Mouse (Mus musculus): ENCODE measurements around the gene Hist1h2bm. TPM values are rescaled to one million over a fixed set of nuclear protein-coding genes. Genes with fewer than 3 reads are reported as not detected.

Gene Hist1h2bm
- total RNA-seq, 1 experiment from 2014 or later = 228 TPM

DNA sequence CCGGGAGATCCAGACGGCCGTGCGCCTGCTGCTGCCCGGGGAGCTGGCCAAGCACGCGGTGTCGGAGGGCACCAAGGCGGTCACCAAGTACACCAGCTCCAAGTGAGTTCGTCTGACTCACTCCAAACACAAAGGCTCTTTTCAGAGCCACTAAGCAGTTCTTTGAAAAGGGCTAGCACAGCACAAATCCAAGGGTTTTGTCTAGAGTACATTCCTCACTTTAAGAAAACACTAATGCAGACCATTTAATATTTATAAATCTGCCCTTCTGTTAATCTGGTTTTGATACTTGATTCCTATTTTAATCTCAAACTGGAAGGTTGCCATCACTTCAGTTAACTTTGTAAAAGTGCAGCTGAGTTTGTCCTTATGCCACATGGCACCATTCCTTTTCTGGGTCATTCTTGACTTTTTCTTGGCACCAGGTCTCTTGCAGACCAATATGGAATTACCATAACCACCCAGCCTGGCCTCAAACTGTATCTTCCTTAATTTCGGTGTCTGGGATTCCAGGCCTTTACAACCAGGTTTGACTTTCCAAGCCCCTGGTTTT lies 605 bp downstream of the Hist1h2bm start:
- ATAC-seq (replicated peaks in 1 of 2; ENCODE audit: insufficient read depth in 1 of 2, low FRiP score in 2 of 2, low TSS enrichment in 1 of 2, low read depth in 1 of 2, poor library complexity in 2 of 2, severe bottlenecking in 2 of 2) = no peak

DNA sequence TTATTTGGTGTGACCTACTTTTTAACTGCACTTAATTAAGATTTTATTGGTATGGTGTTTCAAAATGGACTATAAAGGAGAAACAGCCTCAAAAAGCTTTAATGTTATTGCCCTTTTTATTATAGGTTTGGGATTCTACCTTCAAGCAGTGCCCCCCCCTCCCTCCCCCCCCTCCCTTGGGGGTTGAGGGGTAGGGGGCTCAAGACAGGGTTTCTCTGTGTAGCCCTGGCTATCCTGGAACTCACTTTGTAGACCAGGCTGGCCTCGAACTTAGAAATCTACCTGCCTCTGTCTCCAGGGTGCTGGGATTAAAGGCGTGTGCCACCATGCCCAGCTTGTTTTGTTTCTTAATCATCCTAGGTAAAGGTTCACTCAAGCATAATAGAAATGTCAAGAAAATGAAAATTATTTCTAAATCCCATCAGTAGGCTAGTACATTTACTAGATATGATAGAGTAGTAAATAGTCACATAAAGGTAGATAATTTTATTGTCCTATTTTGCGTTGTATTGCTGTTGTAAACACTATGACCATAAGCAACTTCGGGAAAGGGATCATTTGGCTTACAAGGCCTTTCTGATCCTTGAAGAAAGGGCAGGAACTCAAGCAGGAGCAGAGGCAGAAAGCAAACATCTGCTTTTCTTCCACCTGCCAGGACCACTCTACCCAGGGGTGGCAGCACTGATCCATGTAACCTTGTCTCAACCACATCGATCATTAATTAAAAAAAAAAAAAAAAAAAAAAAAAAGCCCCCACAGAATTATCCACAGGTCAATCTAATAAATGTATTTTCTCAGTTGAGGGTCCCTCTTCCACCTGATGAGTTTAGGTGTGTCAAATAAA lies 1.4 kb downstream of the Hist1h2bm start:
- ATAC-seq (replicated peaks in 1 of 2; ENCODE audit: insufficient read depth in 1 of 2, low FRiP score in 2 of 2, low TSS enrichment in 1 of 2, low read depth in 1 of 2, poor library complexity in 2 of 2, severe bottlenecking in 2 of 2) = no peak

DNA sequence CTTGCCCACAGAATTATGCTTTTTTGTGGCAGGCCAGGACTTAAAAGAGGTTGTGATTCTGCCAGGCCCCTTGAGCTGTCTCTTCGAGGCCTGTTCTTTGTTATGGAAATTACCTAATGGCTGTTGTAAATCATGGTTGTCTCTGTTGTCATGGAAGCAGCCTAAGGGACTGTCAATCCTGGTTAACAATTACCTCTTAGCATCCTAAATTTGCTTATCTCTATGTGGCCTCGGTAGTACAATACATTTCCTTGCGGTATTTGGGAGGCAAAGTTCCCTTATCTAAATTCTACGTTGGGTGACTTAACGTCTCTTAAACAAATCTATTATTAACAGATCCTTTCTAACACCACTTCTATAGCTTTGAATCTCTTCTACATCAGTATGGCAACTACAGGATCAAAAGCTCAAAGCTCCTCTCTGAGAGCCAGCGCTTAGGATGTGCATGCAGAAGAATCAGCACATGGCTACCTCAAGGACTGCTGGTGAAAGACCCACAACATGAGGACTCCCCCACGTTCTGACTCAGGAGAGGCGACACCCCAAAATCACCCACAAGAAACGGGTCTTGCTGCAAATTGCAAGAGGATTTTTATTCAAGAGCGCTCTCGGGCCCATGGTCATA lies 6.2 kb downstream of the Hist1h2bm start:
- ATAC-seq (replicated peaks in 1 of 2; ENCODE audit: insufficient read depth in 1 of 2, low FRiP score in 2 of 2, low TSS enrichment in 1 of 2, low read depth in 1 of 2, poor library complexity in 2 of 2, severe bottlenecking in 2 of 2) = no peak

DNA sequence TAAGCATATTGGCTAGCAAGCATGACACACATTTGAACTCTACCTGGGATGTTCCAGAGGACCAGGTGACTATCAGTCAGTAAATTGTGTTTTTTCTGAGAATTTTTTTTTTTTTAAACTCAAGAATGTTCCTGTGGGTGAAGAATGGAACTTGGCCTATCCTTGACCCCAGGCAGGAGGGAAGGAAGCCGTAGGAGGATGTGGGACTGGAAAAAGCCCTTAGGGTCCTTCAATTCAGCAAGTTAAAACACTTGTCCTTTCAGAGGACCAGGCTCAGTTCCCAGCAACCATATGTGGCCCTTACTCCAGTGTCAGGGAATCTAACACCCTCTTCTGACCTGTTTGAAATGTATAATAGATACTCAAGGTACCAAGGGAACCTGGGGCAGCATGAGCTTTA lies 7.7 kb downstream of the Hist1h2bm start:
- no peak for ATAC-seq (replicated peaks in 1 of 2; ENCODE audit: insufficient read depth in 1 of 2, low FRiP score in 2 of 2, low TSS enrichment in 1 of 2, low read depth in 1 of 2, poor library complexity in 2 of 2, severe bottlenecking in 2 of 2)

DNA sequence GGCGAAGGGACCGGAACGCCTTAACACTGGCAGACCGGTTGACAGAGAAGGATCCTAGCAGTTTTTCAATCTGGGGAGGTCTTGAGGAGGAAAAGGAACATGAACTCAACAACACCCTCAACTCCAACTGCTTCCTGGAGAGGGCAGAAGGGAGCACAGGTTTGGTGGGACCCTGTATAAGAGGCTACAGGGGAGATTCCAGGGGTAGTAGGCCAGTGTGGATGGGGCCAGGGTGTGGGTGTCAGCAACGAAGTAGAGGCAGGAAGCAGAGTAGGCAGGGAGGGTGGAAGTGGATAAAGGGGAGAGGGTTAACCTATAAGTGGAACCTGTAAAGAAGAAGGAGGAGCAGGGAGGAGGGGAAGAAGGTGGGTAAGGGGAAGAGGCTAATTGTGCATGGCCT lies 11.6 kb downstream of the Hist1h2bm start:
- ATAC-seq (replicated peaks in 1 of 2; ENCODE audit: insufficient read depth in 1 of 2, low FRiP score in 2 of 2, low TSS enrichment in 1 of 2, low read depth in 1 of 2, poor library complexity in 2 of 2, severe bottlenecking in 2 of 2) = no peak

DNA sequence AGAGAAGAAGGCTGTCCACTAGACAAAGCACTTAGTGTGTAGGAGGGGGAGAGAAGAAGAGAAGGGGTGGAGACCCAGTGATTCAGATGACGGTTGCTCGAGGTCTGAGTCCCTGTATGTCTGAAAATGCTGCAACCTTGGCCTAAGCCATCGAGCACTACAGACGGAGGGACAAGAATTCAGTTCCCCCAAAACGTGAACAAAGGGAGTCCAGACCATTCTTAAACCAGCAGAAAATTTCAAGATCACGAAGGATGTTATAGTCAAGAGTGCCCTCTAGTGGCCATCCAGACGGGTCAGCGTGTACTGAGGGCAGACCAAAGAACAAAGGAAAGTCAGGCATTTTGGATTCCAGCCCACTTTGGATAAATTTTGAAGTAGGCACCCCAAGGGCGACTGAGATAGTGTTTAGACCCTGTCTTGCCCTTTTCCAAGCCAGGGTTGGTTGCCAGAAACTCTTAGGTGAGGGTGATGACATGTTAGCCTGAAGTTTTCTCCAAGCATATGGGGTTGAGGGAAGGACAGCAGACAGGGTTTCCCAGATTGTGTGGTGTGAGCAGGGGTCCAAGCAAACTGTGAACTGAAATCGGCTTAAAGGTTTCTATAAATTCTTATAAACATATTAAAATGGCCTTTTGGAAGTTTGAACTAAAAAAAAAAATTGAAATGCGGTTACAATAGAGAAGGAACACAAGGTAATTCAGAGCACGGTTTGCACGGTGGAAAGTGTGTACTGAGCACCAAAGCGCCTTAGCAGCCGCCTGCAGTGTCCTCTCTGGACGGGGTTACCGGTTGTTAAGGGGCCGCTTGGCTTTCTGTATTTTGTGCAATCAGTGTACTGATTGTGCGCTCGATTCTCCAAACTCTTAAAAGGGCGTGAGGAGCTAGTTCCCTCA lies 12.4 kb downstream of the Hist1h2bm start:
- peak; percentile 60 to 78 for ATAC-seq (replicated peaks in 1 of 2; ENCODE audit: insufficient read depth in 1 of 2, low FRiP score in 2 of 2, low TSS enrichment in 1 of 2, low read depth in 1 of 2, poor library complexity in 2 of 2, severe bottlenecking in 2 of 2)

DNA sequence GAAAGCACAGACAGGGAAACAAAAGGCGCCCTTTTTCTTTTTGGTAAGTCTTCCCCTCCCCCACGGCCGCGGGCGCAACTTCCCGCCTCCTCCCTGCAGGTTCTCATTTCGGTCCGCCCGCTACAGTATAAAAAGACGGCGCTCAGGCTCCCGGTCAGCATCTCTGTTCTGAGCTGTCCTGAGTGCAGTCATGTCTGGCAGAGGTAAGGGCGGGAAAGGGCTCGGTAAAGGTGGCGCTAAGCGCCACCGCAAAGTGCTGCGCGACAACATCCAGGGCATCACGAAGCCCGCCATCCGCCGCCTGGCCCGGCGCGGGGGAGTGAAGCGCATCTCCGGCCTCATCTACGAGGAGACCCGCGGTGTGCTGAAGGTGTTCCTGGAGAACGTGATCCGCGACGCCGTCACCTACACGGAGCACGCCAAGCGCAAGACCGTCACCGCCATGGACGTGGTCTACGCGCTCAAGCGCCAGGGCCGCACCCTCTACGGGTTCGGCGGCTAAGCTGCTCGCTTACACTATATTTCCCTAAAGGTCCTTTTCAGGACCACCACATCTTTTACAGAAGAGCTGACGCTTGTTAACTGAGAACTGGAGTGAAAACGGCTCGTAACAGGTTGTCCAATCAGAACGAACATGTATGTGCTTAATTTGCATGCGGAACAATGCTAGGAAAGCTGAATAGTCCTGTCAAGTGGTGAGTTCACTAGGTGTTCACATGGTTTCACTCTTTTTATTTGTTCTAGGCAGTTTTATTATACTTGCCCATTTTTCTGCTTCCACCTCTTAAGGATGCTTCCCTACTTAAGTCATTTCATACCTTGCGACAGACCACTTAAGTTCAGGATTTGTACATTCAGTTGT lies 13.3 kb downstream of the Hist1h2bm start, which contains the start of gene Hist1h4j:
Hist1h4j (plus strand) TSS at position 159 of the 862 bp plus-strand sequence.
- ATAC-seq (replicated peaks in 1 of 2; ENCODE audit: insufficient read depth in 1 of 2, low FRiP score in 2 of 2, low TSS enrichment in 1 of 2, low read depth in 1 of 2, poor library complexity in 2 of 2, severe bottlenecking in 2 of 2) = peak; percentile 67 to 79

DNA sequence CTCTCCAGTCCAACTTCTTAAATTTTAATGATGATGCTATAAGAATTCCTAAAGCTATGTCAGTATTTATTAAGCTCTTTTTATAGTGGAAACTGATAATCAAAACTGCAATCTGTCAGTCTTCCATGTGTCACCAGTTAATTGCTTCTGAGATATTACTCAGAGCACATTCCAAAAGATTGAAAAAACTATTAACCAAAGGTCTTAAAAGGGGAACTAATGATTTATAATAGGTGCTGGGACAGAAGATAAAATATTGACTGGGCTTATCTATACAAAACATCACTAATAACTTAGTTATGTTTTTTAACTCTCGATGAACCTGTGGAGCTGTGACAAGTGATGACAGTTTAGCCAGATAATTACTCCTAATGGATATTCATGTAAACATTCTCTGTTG lies 23.2 kb downstream of the Hist1h2bm start:
- ATAC-seq (replicated peaks in 1 of 2; ENCODE audit: insufficient read depth in 1 of 2, low FRiP score in 2 of 2, low TSS enrichment in 1 of 2, low read depth in 1 of 2, poor library complexity in 2 of 2, severe bottlenecking in 2 of 2) = no peak

DNA sequence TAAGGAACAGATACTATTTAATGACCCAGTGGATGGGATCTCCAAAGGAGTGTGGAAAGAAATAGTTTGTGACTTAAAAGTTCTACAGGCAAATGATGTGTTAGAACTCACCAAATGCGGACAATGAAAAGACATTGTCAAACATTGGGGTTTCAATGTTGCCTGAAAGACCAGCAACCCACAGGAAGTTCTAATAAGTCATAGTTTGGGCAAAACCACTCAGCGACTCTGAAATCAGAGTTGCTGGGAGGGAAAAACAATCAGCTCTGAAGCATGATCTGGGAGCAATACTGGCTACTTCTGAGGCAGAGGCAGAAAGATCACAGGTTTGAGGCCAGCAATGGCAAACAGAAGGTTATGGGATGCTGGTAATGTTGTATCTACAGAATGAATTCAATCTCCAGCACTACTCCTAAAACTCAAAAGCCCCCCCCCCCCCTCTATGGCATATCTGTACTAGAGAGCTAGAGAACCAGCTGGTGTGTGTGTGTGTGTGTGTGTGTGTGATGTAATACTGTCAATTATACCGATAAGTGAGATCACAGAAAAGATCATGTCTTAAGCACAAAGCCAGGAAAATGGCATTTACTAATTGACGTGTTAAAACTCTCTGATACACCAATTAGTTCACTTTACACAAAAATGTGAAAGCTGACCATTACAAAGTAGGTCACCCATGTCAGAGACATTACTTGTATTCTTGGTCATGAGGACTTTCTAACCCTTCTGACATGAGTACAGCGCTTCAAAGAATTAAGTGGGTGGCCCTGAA lies 27.7 kb downstream of the Hist1h2bm start:
- ATAC-seq (replicated peaks in 1 of 2; ENCODE audit: insufficient read depth in 1 of 2, low FRiP score in 2 of 2, low TSS enrichment in 1 of 2, low read depth in 1 of 2, poor library complexity in 2 of 2, severe bottlenecking in 2 of 2) = no peak

DNA sequence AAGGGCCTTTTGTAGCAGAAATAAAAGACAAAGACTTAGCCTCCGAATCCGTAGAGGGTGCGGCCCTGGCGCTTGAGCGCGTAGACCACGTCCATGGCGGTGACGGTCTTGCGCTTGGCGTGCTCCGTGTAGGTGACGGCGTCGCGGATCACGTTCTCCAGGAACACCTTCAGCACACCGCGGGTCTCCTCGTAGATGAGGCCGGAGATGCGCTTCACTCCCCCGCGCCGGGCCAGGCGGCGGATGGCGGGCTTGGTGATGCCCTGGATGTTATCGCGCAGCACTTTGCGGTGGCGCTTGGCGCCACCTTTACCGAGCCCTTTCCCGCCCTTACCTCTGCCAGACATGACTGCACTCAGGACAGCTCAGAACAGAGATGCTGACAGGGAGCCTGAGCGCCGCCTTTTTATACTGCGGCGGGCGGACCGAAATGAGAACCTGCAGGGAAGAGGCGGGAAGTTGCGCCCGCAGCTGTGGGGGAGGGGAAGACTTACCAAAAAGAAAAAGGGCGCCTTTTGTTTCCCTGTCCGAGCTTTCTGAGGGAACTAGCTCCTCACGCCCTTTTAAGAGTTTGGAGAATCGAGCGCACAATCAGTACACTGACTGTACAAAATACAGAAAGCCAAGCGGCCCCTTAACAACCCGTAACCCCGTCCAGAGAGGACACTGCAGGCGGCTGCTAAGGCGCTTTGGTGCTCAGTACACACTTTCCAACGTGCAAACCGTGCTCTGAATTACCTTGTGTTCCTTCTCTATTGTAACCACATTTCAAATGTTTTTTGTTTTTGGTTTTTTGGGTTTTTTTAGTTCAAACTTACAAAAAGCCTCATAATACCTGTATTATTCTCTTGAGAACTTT lies 28.5 kb downstream of the Hist1h2bm start, which contains the start of gene Hist1h4k:
Hist1h4k (minus strand) TSS at position 347 of the 859 bp plus-strand sequence.
- ATAC-seq (replicated peaks in 1 of 2; ENCODE audit: insufficient read depth in 1 of 2, low FRiP score in 2 of 2, low TSS enrichment in 1 of 2, low read depth in 1 of 2, poor library complexity in 2 of 2, severe bottlenecking in 2 of 2) = peak; percentile 47 to 76

DNA sequence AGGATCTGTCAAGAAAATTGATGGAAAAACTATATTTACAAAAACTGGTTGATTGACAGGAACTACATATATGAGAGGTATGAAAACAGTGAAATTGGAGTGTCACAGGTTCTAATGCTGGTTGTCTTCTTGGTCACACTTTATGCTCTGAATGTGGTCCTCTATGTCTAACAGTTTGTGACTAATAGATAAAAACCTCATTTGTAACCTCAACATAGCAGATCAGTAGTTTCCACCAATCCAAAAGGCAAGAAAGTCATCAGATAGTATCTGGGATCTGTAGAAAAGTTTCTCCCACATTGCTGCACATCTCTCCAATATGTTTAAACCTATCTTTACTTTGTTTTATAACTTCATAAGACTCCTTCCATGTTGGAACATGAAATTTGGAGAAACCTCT lies 29.6 kb downstream of the Hist1h2bm start:
- ATAC-seq (replicated peaks in 1 of 2; ENCODE audit: insufficient read depth in 1 of 2, low FRiP score in 2 of 2, low TSS enrichment in 1 of 2, low read depth in 1 of 2, poor library complexity in 2 of 2, severe bottlenecking in 2 of 2) = no peak

DNA sequence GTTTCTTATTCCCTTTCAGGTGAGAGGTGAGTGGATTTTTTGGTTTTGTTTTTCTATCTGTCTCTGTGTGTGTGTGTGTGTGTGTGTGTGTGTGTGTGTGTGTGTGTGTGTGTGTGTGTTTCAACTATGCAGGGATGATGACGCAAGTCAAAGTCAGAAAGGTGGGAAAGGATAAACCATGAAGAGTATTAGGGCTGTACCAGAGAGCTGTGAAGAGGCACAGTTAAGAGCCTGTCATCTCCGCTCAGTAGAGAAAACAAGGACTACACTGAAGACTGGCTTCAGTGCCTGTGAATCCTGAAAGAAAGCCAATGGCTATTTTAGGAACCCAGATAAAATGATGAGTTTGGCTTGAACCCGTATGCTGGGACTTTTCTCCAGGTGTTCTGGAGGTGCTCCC lies 30.0 kb downstream of the Hist1h2bm start:
- ATAC-seq (replicated peaks in 1 of 2; ENCODE audit: insufficient read depth in 1 of 2, low FRiP score in 2 of 2, low TSS enrichment in 1 of 2, low read depth in 1 of 2, poor library complexity in 2 of 2, severe bottlenecking in 2 of 2) = no peak

DNA sequence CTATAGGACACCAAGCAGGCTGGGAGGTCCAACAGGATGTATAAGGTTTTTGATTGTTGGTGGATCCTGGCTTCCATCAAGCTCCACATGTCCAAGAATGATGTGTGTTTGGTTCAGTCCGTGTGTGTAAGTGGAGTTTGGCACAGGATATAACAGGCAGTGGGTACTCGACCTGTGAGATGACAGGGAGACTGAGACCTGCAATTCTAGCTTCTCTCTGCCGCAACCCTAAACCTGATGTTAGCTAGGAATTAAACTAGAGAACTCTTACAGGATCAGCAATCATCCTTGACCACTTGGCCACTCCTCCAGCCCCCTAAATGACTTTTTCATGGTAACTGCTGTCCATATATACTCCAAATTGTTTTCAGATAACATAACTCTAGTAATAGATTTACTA lies 30.5 kb downstream of the Hist1h2bm start:
- no peak for ATAC-seq (replicated peaks in 1 of 2; ENCODE audit: insufficient read depth in 1 of 2, low FRiP score in 2 of 2, low TSS enrichment in 1 of 2, low read depth in 1 of 2, poor library complexity in 2 of 2, severe bottlenecking in 2 of 2)

DNA sequence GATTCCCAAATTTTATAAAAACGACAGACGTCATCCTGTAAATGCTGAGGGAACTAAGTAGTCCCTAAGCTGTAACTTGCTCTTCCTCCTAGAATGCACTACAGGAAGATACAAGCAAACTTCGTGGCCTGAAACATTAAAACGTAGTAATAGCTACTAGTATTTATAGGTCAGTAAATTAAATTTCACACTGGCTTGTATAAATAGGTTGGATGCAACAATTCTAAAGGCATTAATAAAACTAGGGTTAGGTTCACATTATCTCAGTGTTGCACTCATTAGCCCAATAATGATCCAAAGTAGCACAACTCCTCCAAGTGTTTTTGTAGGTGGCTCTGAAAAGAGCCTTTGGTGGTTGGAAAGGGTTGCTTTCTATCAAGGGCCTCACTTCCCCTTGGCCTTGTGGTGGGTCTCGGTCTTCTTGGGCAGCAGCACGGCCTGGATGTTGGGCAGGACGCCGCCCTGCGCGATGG lies 31.2 kb downstream of the Hist1h2bm start:
- ATAC-seq (replicated peaks in 1 of 2; ENCODE audit: insufficient read depth in 1 of 2, low FRiP score in 2 of 2, low TSS enrichment in 1 of 2, low read depth in 1 of 2, poor library complexity in 2 of 2, severe bottlenecking in 2 of 2) = no peak
